Mouse (Mus musculus) lung, adult 2 months (tissue): ENCODE measurements around the gene Lgi2.

Source experiments
- CTCF ChIP-seq: fragments of 200-500 bp; IDR thresholded peaks from 2 replicates; pipeline ENCODE4 v1.5.1; 2011; ENCODE audit warnings: mild to moderate bottlenecking, low read length, control low read depth; ENCODE audit not compliant: insufficient read depth
- POLR2A ChIP-seq: fragments of 200-500 bp; IDR thresholded peaks from 2 replicates; pipeline ENCODE4 v1.6.1; 2011; ENCODE audit warnings: low read depth, mild to moderate bottlenecking, control low read depth, low read length, borderline replicate concordance; ENCODE audit errors: extremely low read depth

DNA sequence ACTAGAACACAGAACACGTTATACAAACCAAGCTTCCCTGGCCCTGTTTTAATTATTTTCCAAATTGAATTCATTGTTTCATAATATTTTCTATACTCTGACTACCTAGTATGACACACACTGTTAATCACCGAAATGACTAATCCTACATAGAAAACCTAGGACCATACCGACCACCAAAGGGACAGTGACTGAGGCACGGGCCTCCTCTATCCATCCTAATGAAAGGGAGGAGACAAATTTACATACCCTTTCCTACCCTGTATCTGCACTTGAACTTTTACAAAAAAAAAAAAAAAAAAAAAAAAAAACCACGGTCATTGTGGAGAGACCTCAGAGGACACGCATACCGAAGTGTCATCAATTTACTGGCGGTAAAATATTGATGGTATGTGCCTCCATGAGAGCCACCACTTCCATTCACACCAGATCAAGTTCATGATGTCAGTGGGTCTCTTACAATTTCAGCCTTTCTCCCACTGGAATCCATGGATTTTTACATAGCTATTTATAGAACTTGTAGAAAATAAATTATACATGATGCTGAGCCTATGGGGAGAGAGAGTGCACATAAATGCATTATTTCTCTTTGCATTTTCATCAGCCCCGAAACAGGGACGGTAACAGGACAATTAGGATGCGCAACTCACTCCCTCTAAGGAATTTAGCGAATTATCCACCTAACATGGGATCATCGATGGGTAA lies 15.5 kb downstream of the Lgi2 start:
- TF ChIP-seq CTCF (no peak), POLR2A (no peak)
